Mouse (Mus musculus): ENCODE measurements around the gene Zfp513.

GRCm38 (mm10) chr5:31192045-31192938 is 9.8 kb downstream of the Zfp513 start:
- TF ChIP-seq POLR2A (IDR thresholded peaks at IDR 0.05; ENCODE audit: extremely low read depth, insufficient read depth, low read length) (no peak), CTCF (IDR thresholded peaks at IDR 0.05; ENCODE audit: extremely low read depth, insufficient read depth, low read length) (no peak)

Measured in cortical plate, adult 2 months (tissue).